Mouse (Mus musculus) heart, adult 2 months (tissue): ENCODE measurements around the gene Gm20517. TPM values are rescaled to one million over a fixed set of nuclear protein-coding genes. Genes with fewer than 3 reads are reported as not detected.
A peak's percentile ranks its signal among the peaks of the same experiment; 100 is the strongest.

Experiments
- DNase-seq, 2 experiments: peaks; one replicate each; pipeline ENCODE4 v3.0.0; 2021
- H3K27ac ChIP-seq: fragments of 200-600 bp; 2 replicates; pipeline ENCODE4 v1.8.1; 2022
- H3K27me3 ChIP-seq: fragments of 200-500 bp; 2 replicates; pipeline ENCODE4 v1.6.1; 2012; ENCODE audit warnings: mild to moderate bottlenecking, low read length, inconsistent platforms, mixed read lengths; ENCODE audit not compliant: control insufficient read depth, insufficient read depth
- H3K36me3 ChIP-seq: fragments of 200-500 bp; 2 replicates; pipeline ENCODE4 v1.6.1; 2012; ENCODE audit warnings: low read length, inconsistent platforms; ENCODE audit not compliant: control insufficient read depth, insufficient read depth
- H3K4me1 ChIP-seq: fragments of 200-500 bp; 2 replicates; pipeline ENCODE4 v1.6.1; 2011; ENCODE audit warnings: low read length; ENCODE audit not compliant: control insufficient read depth, insufficient read depth
- H3K4me3 ChIP-seq: fragments of 200-600 bp; 2 replicates; pipeline ENCODE4 v1.8.1; 2022
- H3K79me2 ChIP-seq: fragments of 200-500 bp; replicated peaks from 2 replicates; pipeline ENCODE4 v1.6.1; 2012; ENCODE audit warnings: mild to moderate bottlenecking, inconsistent platforms, low read length, moderate library complexity, mixed read lengths; ENCODE audit not compliant: control insufficient read depth, insufficient read depth
- H3K9ac ChIP-seq: fragments of 200-500 bp; 2 replicates; pipeline ENCODE4 v1.6.1; 2012; ENCODE audit warnings: low read depth, mild to moderate bottlenecking, control low read depth, inconsistent platforms, low read length, mixed read lengths
- CTCF ChIP-seq: fragments of 200-600 bp; IDR thresholded peaks from 2 replicates; pipeline ENCODE4 v1.8.1; 2022; ENCODE audit warnings: antibody characterized with exemption, mild to moderate bottlenecking, moderate library complexity
- EP300 ChIP-seq: fragments of 200-500 bp; IDR thresholded peaks from 2 replicates; pipeline ENCODE4 v1.6.1; 2011; ENCODE audit warnings: low read depth, low read length, control low read depth; ENCODE audit not compliant: insufficient read depth
- POLR2A ChIP-seq: fragments of 200-500 bp; IDR thresholded peaks from 2 replicates; pipeline ENCODE4 v1.6.1; 2011; ENCODE audit warnings: mild to moderate bottlenecking, low read depth, low read length, control low read depth; ENCODE audit not compliant: insufficient read depth
- WGBS: fragments of 180-500 bp; shearing (Covaris S2); methylation state at CpG from one replicate; pipeline ENCODE4 v1.1.7; 2018; 5-methylcytosine and 5-hydroxymethylcytosine counted together
- intact Hi-C: fragments of 180-260 bp; cut with DNase I; formaldehyde crosslinking; loops from one replicate; pipeline ENCODE4 v1.15.1; 2025
- long read RNA-seq: library from polyadenylated mRNA; stranded (forward); transcript quantifications from one replicate; pipeline ENCODE4 v2.0.0, GENCODE M21; 2021
- polyA plus RNA-seq: library from polyadenylated mRNA; depleted of rRNA; stranded (reverse); fragments of >200 nt; gene quantifications from 2 replicates; pipeline ENCODE4 v1.2.3, GENCODE M21; 2012; rRNA removed
- total RNA-seq, 2 experiments: library from RNA; stranded (reverse); gene quantifications; 2 replicates each; pipeline ENCODE4 v1.2.3; 2021

The Gm20517 gene
- total RNA-seq (1 to 10 TPM; 2.8 TPM), polyA plus RNA-seq (0.27 and 1.5 TPM in 2 replicates)
- long read RNA-seq, result 0 reads

DNA sequence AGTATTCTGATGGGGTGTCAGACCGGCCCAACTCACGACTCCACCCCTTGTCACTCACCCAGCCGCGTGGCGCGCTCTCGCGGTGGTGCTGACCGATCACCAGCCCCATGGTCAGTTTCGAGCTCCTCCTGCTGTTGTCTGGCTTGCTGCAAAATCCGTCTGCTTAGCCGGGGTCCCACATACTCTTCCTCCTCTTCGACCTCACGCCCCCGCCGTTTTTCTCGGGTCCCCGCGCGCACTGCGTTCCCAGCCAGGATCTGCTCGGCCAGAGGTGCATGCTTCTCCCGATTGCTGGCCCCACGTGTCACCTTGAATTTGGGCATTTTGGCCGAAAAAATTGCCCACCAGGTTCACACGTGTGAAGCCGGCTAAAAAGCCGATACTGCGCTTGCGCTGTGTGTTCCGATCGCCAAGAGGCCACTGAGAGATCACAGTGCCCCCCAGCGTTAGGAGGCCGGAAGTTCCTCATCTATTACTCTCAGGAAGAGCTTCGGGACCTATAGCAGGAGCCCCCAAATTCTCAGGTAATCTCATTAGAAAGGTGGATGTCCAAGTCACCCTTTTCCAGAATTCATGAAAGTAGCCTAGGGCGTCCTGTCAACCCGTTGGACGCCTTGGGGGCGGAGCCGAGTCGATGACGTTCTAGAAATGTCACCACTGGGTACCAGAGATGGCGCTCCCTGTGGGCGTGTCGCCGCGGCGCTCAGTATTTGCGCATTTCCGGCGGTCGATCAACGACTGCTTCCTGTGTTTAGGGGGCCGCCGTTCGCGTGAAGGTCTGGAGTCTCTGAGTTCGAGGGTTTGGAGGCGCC, at the start of gene Gm20517, which contains the start of the genes Bysl and Med20:
TSS of gene Gm20517 (plus strand) at position 741 of the 812 bp plus-strand sequence.
TSS of gene Bysl (minus strand) at position 644 of the 812 bp plus-strand sequence.
TSS of gene Med20 (plus strand) at position 734 of the 812 bp plus-strand sequence.
- WGBS, result under 1% methylated on average over 59 of the region's 59 CpGs
- DNase-seq, result peak; percentile 96 to 98
- TF ChIP-seq CTCF, result peak; percentile 92
- no peak for TF ChIP-seq EP300
- TF ChIP-seq POLR2A, result peak; percentile 81
- Histone ChIP-seq H3K27me3 (no peaks in the 10 kb centered on the region), H3K4me1 (peaks cover 5% of the 10 kb centered on the region), H3K36me3 (no peaks in the 10 kb centered on the region; the same call in 1 of the 2 replicates), H3K4me3 (peak within 1 kb of the TSS; percentile 77), H3K79me2 (no peaks in the 10 kb centered on the region; the same call in 1 of the 2 replicates), H3K9ac (peak within 1 kb of the TSS; percentile 83), H3K27ac (peak within 1 kb of the TSS; percentile 97)
- intact Hi-C loops, result loop anchor here (2.0 to 10.0 kb wide), 2 partner anchors 18 to 246 kb away; partner anchors contain the start of gene Mrps10

DNA sequence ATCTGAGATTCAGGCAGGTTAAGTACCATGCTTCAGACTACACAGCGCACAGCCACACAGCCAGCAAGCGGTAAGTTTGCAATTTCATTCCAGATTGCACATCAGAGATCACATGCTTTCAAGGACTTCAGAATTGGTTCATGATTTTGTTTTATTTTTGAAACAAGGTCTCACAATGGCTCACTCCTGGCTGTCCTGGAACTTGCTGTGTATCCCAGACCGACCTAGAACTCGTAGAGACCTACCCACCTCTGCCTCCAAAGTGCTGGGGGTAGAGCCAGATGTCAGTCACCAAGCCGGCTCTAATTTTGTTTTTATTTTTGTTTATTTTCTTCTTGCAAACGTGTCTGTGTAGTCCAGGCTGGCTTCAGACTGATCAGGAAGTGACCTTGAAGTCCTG, 48.5 kb upstream of the Gm20517 start:
- Histone ChIP-seq H3K79me2 (no peaks in the 10 kb centered on the region), H3K36me3 (no peaks in the 10 kb centered on the region), H3K4me1 (peaks cover 9% of the 10 kb centered on the region), H3K4me3 (no peak overlapping the region), H3K27me3 (no peaks in the 10 kb centered on the region), H3K9ac (no peak overlapping the region), H3K27ac (no peak overlapping the region)
- TF ChIP-seq CTCF (no peak), POLR2A (no peak), EP300 (no peak)
- intact Hi-C loops, result loop anchor here (5.0 kb wide), 1 partner anchor 36 kb away; no protein-coding TSS in a partner anchor
- WGBS, result 76% methylated on average over 6 of the region's 6 CpGs
- DNase-seq, result no peak

DNA sequence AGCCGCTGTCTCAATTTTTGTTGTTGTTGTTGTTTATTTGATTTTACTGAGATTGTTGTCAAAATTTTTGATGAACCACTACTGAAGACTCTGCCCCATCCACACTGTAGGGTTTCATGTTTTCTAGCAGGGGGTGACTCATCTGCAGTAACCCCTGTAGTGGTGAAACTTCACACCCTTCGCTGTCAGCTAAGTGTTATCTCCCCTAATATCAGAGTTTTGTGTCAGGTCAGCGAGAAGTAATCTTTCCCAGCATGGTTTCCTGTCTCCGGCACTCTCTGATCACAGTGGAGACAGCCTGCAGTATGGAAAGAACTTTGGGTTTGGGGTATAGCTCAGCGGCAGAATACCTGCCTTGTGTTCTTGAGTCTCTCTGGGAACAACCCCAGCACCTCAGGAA, 46.8 kb upstream of the Gm20517 start:
- no peaks in the 10 kb centered on the region for H3K27me3 ChIP-seq
- H3K4me3 ChIP-seq, result no peak overlapping the region
- intact Hi-C loops, result loop anchor here (5.0 kb wide), 1 partner anchor 37 kb away; no protein-coding TSS in a partner anchor
- H3K9ac ChIP-seq, result no peak overlapping the region
- TF ChIP-seq CTCF (no peak), EP300 (no peak), POLR2A (no peak)
- no peak overlapping the region for H3K27ac ChIP-seq
- peaks cover 8% of the 10 kb centered on the region for H3K4me1 ChIP-seq
- no peak for DNase-seq
- H3K79me2 ChIP-seq, result no peaks in the 10 kb centered on the region
- WGBS, result 60% methylated on average over 5 of the region's 5 CpGs
- H3K36me3 ChIP-seq, result no peaks in the 10 kb centered on the region

GRCm38 (mm10) chr17:47566133-47566532, 45.3 kb upstream of the Gm20517 start:
- no peak overlapping the region for H3K27ac ChIP-seq
- H3K4me3 ChIP-seq, result no peak overlapping the region
- TF ChIP-seq EP300, result no peak
- no peak for TF ChIP-seq CTCF
- TF ChIP-seq POLR2A, result no peak
- intact Hi-C loops, result no loop called here
- 71% methylated on average over 2 of the region's 2 CpGs for WGBS
- H3K4me1 ChIP-seq, result peaks cover 8% of the 10 kb centered on the region
- no peaks in the 10 kb centered on the region for H3K36me3 ChIP-seq
- no peak for DNase-seq
- no peaks in the 10 kb centered on the region for H3K27me3 ChIP-seq
- no peak overlapping the region for H3K9ac ChIP-seq
- no peaks in the 10 kb centered on the region for H3K79me2 ChIP-seq

- WGBS, result 25% methylated on average over 3 of the region's 3 CpGs
Observed at GRCm38 (mm10) chr17:47567271-47567670, 44.1 kb upstream of the Gm20517 start.

GRCm38 (mm10) chr17:47568389-47568788, 43.0 kb upstream of the Gm20517 start:
- WGBS, result 98% methylated on average over 3 of the region's 3 CpGs
- Histone ChIP-seq H3K27ac (no peak overlapping the region), H3K4me3 (no peak overlapping the region), H3K36me3 (no peaks in the 10 kb centered on the region), H3K27me3 (no peaks in the 10 kb centered on the region), H3K9ac (no peak overlapping the region), H3K79me2 (no peaks in the 10 kb centered on the region), H3K4me1 (peaks cover 8% of the 10 kb centered on the region)
- TF ChIP-seq POLR2A (no peak), EP300 (no peak), CTCF (no peak)
- DNase-seq, result no peak
- intact Hi-C loops, result no loop called here

More at GRCm38 (mm10) chr17:47567271-47567670, 44.1 kb upstream of the Gm20517 start:
- TF ChIP-seq EP300 (0 out of 2 replicates have a peak, but pooled peaks have one; percentile 12), CTCF (no peak)
- Histone ChIP-seq H3K4me1 (peaks cover 8% of the 10 kb centered on the region), H3K79me2 (no peaks in the 10 kb centered on the region), H3K36me3 (no peaks in the 10 kb centered on the region), H3K4me3 (no peak overlapping the region), H3K27me3 (no peaks in the 10 kb centered on the region), H3K9ac (no peak overlapping the region), H3K27ac (peak overlapping the region; percentile 31)
- DNase-seq, result peak in 1 of 2 experiments; percentile 25
- intact Hi-C loops, result no loop called here
